Mouse (Mus musculus): Measurements from ENCODE around the gene Rfpl4.
"Not testable (repeated sequence)": the region's sequence is repeated elsewhere in the genome, so short reads cannot be mapped to it uniquely, and the experiment has no call there.

Gene Rfpl4

DNA sequence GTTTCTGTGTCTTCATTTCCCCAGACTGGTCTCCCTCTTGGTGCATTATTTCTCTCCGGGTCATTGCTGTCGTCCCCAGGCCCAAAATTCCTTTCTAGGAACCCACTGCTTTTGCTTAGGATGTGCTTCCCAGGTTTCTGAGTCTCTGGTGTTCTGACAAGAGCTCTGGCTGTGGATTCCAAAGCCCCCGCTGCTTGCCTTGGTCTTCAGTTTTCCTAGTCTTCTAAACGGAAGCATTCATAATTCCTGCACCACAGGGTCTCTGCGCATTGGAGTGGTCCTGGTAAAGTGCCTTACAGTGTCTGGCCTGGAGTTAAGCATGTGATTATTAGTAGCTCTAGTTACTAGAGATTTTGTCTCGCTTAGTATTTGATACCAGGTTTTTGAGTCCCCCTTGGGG, 35.9 kb downstream of the Rfpl4 start:
- DNase-seq (ENCODE audit: low spot score): no peak

DNA sequence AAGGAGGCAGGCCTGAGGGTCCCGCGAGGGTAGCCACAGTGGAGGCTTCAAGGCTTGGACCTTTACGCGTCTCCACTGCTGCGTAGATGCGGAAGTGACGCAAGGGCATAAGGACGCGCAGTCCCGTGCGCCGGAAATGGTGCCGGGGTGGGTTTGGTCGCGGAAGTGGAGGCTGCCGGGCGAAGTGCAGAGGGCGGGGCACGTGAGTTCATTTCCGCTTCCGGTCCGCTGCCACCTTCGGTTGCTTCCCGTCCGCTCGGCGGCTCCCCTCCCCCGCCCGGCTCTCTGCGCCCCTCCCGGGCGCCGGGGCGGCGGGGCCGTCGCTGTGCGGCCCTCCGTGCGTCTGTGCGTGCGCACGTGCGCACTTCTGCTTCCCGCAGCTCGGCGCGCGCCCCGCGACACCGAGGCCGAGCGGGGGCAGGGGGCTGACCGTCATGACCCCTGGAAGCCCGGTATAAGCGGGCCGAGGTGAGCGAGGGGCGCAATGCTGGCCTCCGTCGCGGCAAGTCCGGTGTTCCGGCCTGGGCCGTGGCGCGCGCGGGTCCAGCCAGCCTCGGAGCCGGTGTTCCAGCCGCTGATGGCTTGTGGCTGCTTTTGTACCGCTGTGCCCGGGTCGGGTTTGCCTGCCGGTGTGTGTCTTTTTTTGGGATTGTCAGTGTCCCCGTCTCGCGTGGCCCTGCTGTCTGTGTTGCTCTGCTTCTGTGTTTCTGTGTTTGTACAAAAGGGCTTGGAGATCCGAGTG, 36.6 kb downstream of the Rfpl4 start, which contains the start of gene Epn1:
Gene Epn1 (plus strand): TSS at position 226 of the 742 bp plus-strand sequence.
- DNase-seq (ENCODE audit: low spot score): peak; percentile 93

DNA sequence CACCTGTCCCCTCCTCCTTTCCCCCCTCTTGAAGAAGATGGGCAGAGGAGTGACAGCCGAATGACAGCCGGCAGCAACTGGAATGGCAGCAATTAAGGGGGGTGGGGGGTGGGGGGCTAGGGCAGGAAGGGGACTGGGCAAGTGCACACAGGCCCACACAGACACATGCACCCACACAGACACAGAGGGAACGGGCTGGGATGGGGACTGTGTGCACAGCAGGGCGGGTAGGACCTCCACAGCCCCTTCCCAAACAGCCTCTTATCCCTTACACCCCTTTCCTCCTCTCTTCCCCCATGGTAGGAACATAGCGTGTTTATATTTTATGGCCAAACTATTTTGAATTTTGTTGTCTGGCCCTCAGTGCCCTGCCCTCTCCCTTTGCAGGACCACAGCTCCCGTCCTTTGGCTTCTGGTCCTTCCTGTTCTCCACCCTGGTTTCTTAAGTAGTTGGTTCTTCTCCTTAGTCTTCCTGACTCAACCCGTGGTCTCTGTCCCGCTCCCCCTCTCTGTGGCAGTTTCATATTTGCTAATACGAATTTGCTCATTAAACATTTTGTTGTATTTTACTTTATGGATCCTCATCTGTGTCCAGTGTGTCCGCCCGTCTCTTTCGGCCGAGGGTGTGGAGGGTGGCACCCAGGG, 37.3 kb downstream of the Rfpl4 start:
- not testable (repeated sequence) for DNase-seq (ENCODE audit: low spot score)

DNA sequence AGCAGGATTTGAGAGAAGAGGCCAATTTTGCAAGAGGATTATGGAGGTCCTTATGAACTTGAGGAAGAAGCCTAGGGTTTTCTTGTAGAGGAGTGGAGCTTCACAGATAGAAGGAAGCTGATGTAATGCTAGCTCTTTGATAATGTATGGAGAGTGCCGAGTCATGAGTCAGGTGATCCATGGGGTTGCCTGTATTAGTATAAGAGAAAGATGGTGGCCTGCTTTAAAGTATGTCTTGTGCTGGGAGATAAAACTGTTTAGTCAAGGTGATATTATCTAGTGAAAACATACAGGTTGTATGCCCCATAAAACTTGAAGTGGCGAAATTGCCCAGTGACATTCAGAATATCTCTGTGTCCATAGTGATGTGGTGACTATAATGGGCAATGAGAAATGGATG, 39.8 kb downstream of the Rfpl4 start:
- no peak for DNase-seq (ENCODE audit: low spot score)

DNA sequence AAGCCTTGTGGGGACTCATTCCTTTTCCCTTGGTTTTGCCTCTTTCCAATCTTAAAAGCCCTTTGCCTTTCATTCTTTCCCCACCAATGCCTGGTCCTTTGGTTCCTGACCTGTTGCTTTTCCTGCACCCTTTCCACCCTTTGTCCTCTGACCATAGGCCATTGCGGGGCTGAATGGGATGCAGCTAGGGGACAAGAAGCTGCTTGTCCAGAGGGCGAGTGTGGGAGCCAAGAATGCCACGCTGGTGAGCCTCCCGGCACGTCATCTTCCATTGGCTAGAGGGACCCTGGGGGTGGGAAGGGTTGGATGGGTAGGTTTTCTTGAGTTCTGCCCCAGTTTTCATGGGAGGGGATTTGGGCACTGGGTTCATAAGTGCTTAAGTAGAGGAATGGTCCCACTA, 41.8 kb downstream of the Rfpl4 start:
- no peak for DNase-seq (ENCODE audit: low spot score)

DNA sequence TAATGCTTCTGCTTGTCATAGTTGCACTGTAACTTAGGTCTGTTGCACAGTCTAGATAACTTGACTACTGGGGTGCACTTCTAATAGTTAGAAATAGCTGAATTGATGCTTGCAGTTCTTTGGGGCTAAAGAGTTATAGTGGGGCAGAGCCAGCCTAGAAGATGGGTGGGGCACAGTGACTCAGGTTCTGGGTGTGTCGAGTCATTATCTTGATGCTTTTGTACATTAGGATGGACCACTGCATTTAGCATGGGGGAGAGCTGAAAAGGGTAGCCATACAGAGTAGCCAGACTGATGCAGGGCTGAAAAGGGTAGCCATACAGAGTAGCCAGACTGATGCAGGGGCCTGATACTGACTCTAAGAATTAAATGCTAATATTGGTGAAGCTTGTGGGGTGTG, 43.2 kb downstream of the Rfpl4 start:
- no peak for DNase-seq (ENCODE audit: low spot score)

DNA sequence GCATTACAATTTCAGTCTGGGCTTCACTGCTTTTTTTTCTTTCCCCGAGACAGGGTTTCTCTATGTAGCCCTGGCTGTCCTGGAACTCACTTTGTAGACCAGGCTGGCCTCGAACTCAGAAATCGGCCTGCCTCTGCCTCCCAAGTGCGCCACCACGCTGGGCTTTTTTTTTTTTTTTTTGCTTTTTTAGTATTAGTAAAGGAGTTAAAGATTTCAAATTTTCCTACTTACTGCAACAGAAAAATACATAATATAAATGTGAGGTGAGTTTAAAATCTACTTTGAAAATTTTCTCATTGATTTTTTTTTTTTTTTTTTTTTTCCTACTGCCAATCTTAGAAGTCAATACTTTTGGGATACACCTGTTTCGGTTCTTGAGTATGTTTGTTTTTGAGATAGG, 51.9 kb downstream of the Rfpl4 start:
- DNase-seq (ENCODE audit: low spot score): no peak

DNA sequence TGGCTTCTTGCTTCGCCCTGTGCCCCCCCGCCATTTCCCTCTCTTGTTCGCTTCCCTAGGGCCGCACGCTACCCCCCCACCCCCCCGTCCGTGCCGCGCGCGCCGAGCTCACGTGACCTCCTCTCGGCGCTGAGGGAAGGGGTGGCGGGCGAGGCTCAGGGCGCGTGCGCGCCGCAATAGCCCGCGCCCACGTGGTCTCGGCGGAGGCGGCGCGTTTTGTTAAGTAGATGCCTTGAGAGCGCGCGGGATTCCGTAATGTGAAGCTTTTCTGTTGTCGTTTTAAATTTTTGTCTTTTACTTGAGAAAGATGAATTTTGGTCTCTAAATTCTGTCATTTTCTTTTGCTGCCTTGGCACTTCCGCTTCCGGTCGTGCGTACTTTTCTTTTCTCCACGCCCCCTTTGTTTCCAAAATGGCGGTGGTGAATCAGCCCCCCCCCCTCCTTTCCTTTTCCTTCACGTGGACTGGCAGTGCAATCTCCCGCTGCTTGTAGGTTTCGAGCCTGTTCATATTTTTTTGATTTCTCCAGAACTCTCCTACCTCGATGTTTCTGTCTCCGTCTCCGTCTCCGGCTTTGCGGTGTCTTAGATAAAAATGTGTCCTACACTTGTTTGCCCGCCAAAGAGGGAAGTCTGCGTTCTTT, 54.3 kb downstream of the Rfpl4 start:
- DNase-seq (ENCODE audit: low spot score): no peak

DNA sequence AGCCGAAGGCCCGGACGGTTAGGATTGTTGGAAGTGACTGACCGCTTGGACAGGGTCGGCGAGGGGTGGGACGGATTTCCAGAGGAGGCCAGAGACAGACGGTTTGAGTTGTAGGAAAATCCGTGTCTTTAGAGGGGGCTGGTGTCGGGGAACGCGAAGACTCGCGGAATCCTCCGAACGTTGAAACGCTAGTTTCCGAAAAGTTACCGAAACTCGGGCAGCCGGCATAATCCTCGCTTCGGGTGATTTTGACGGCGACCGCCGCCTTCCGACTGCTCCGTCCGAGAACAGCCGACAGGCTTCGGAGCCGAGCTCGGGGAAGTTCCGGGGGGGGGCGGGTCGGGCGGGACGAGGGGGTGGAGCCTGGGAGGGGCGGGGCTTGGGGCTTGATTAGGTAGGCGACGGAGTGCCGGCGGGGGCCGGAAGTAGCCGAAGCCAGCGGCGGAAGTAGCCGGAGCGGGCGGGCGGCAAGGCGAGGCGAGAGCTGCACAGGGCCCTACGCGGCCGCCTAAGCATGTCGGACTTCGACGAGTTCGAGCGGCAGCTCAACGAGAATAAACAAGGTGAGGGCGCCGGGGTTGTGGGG, 54.9 kb downstream of the Rfpl4 start, which contains the start of gene U2af2:
Gene U2af2 (plus strand): TSS at position 370 of the 586 bp plus-strand sequence.
- DNase-seq (ENCODE audit: low spot score): peak; percentile 95

DNA sequence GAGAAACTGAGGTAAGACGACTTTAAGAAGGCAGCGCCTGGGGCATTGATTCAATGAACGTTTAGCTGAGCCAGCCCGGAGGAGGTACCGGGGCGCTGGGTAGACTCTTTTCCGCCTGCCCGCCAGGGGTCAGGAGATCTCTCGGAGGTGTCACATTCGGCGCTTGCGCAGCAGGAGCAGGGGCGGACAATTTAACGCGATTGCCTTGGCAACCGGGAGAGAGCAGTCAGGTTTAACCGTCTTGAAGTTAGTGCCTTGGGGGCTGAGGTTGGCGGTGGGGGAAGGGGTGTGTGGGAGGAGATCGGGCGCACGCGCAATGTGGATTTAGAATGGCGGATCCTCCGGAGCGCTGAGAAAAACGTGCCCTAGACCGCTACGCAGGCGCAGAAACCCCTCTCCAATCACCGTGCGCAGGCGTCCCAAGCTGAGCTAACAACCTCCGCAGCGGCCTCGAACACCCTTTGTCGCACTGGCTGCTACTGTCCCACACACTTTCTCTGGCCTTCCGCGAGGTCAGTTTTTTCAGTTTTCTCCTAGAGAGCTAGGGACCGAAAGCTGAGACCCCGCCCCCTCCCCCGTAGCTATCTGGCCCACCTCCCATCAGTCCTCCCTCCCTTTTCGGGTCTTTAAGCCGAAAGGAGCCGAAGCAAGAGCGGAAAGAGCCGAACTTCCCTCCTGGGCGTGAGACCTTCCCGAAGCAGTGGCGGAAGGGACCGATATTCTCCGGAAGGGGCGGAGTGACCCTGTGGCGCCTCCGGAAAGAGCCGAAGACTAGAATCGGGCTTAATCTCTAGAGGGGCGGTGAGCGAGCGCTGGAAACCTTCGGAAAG, 55.6 kb downstream of the Rfpl4 start:
- DNase-seq (ENCODE audit: low spot score): peak; percentile 96

DNA sequence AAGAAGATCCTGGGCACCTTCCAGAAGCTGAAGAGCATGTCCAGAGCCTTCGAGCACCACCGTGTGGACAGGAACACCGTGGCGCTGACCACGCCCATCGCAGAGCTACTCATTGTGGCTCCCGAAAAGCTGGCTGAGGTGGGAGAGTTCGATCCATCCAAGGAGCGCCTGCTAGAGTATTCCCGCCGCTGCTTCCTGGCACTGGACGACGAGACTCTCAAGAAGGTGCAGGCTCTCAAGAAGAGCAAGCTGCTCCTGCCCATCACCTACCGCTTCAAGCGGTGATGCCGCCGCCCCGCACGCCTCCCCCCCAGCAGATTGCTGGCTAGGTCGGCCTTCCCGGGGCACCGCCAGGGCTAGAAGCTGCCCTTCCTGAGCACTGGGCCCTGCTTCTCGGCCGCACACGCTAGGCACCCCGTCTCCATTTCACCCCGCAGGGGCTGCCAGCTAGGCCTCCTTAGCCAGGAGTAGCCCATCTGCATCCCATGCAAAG, 56.5 kb downstream of the Rfpl4 start:
- DNase-seq (ENCODE audit: low spot score): peak; percentile 74

All from testis, postnatal 14 days (tissue).